Mouse (Mus musculus) midbrain, embryonic 14.5 days (tissue): ENCODE results near the gene Mark2. TPM values are rescaled to one million over a fixed set of nuclear protein-coding genes. Genes with fewer than 3 reads are reported as not detected.

Experiments
- ATAC-seq: fragments of 200-750 bp; cut with Nextera tagmentation; 2 replicates; pipeline ENCODE4 v1.8.0; 2017; ENCODE audit warnings: moderate number of reproducible peaks, moderate library complexity; ENCODE audit not compliant: low FRiP score, low TSS enrichment
- DNase-seq: peaks from one replicate; pipeline ENCODE4 v3.0.0-alpha.2; 2015
- H3K27ac ChIP-seq: fragments of 300-500 bp; sonication (generic); replicated peaks from 2 replicates; pipeline ENCODE4 v1.5.1; 2014; ENCODE audit warnings: mild to moderate bottlenecking, low read depth, low read length, moderate library complexity
- H3K27me3 ChIP-seq: fragments of 300-500 bp; sonication (generic); 2 replicates; pipeline ENCODE4 v1.6.1; 2014; ENCODE audit warnings: low read length, control low read depth, mixed read lengths; ENCODE audit not compliant: control insufficient read depth, insufficient read depth
- H3K36me3 ChIP-seq: fragments of 300-500 bp; sonication (generic); 2 replicates; pipeline ENCODE4 v1.6.1; 2014; ENCODE audit warnings: low read length, control low read depth; ENCODE audit not compliant: control insufficient read depth, insufficient read depth
- H3K4me1 ChIP-seq: fragments of 300-500 bp; sonication (generic); 2 replicates; pipeline ENCODE4 v1.6.1; 2014; ENCODE audit warnings: mild to moderate bottlenecking, antibody characterized with exemption, low read length, control low read depth; ENCODE audit not compliant: control insufficient read depth, insufficient read depth
- H3K4me2 ChIP-seq: fragments of 300-500 bp; sonication (generic); 2 replicates; pipeline ENCODE4 v1.6.1; 2014; ENCODE audit warnings: mild to moderate bottlenecking, low read length, moderate library complexity
- H3K4me3 ChIP-seq: fragments of 300-500 bp; sonication (generic); replicated peaks from 2 replicates; pipeline ENCODE4 v1.5.1; 2014; ENCODE audit warnings: low read depth, low read length
- H3K9ac ChIP-seq: fragments of 300-500 bp; sonication (generic); replicated peaks from 2 replicates; pipeline ENCODE4 v1.6.1; 2014; ENCODE audit warnings: mild to moderate bottlenecking, low read length, moderate library complexity
- H3K9me3 ChIP-seq: fragments of 300-500 bp; sonication (generic); 2 replicates; pipeline ENCODE4 v1.6.1; 2016; ENCODE audit warnings: low read length, control low read depth, mixed read lengths; ENCODE audit not compliant: control insufficient read depth
- WGBS: fragments of 180-500 bp; shearing (Covaris S2); extraction: QIAGEN DNeasy Blood & Tissue Kit; methylation state at CpG from one replicate; pipeline ENCODE4 v1.1.7; 2014; 5-methylcytosine and 5-hydroxymethylcytosine counted together
- polyA plus RNA-seq: library from polyadenylated mRNA; unstranded; fragments of >200 nt; fragmentation: Nextera tagmentation; extraction: Ambion mirVana; gene quantifications from 2 replicates; pipeline ENCODE4 v1.2.1, GENCODE M21; 2014

Gene Mark2
- polyA plus RNA-seq, 1 experiment from 2014 or later: 55.0 TPM

DNA sequence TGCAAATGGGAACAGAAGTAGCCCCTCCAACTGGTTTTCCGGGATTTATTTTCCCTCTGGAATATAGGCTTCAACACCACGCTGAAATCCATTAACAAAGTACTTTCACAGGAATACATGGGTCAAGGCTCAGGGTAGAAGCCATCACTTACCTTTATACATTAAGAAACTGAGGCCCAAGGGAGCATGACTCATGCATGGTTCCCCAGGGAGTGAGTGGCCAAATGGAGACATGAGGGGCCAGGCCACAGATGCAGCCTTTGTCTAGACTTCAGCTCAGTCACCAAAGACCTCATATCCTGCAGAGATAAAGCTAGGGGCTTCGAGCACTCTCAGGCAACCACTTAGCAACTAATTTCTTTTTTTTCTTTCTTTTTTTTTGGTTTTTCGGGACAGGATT is 104.9 kb downstream of the Mark2 start:
- Histone ChIP-seq H3K9ac (no peak overlapping the region), H3K27me3 (no peaks in the 10 kb centered on the region), H3K4me1 (peaks cover 8% of the 10 kb centered on the region; the same call in 1 of the 2 replicates), H3K4me3 (no peak overlapping the region), H3K27ac (no peak overlapping the region), H3K4me2 (no peak overlapping the region), H3K36me3 (peaks cover 27% of the 10 kb centered on the region), H3K9me3 (no peaks in the 10 kb centered on the region)
- DNase-seq (no peak), ATAC-seq (no peak)
- WGBS: 91% methylated on average over 4 of the region's 4 CpGs

- H3K27me3 ChIP-seq: no peaks in the 10 kb centered on the region
- ATAC-seq (no peak), DNase-seq (no peak)
- peaks cover 8% of the 10 kb centered on the region; the same call in 1 of the 2 replicates for H3K4me1 ChIP-seq
- 92% methylated on average over 2 of the region's 2 CpGs for WGBS
- no peak overlapping the region for H3K4me3 ChIP-seq
- H3K9me3 ChIP-seq: no peaks in the 10 kb centered on the region
- H3K36me3 ChIP-seq: peaks cover 34% of the 10 kb centered on the region
- H3K27ac ChIP-seq: no peak overlapping the region
- H3K9ac ChIP-seq: no peak overlapping the region
- no peak overlapping the region for H3K4me2 ChIP-seq
These were observed 105.6 kb downstream of the Mark2 start for GRCm38 (mm10) chr19:7236011-7236410.

DNA sequence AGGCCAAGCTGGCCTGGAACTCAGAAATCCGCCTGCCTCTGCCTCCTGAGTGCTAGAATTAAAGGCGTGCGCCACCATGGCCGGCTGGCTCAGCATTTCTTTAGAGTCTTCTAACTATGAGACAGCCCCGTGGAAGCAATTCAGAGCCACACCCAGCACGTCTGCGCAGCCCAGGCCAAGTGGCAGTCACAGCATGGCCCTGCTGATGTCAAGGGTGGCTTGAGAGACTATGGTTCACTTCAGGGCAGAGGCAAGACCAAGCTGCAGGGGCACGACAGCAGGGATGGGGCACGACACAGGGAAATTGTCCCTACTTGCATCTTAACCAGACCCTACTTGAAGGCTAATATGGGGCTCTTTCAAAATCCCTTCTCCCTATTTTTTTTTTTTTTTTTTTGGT is 106.2 kb downstream of the Mark2 start:
- Histone ChIP-seq H3K27me3 (no peaks in the 10 kb centered on the region), H3K36me3 (peaks cover 38% of the 10 kb centered on the region), H3K27ac (no peak overlapping the region), H3K4me2 (no peak overlapping the region), H3K9ac (no peak overlapping the region), H3K4me3 (no peak overlapping the region), H3K4me1 (peaks cover 8% of the 10 kb centered on the region; the same call in 1 of the 2 replicates), H3K9me3 (no peaks in the 10 kb centered on the region)
- DNase-seq: no peak
- no peak for ATAC-seq
- WGBS: 92% methylated on average over 9 of the region's 9 CpGs

- H3K4me3 ChIP-seq: no peak overlapping the region
- 53% methylated on average over 8 of the region's 8 CpGs for WGBS
- ATAC-seq (peak; percentile 86), DNase-seq (peak; percentile 88)
- H3K9me3 ChIP-seq: no peaks in the 10 kb centered on the region
- no peak overlapping the region for H3K9ac ChIP-seq
- no peak overlapping the region for H3K27ac ChIP-seq
- peaks cover under 1% of the 10 kb centered on the region; the same call in 1 of the 2 replicates for H3K4me1 ChIP-seq
- no peak overlapping the region for H3K4me2 ChIP-seq
- peaks cover 45% of the 10 kb centered on the region for H3K36me3 ChIP-seq
- no peaks in the 10 kb centered on the region for H3K27me3 ChIP-seq
These were observed 107.0 kb downstream of the Mark2 start for GRCm38 (mm10) chr19:7234537-7235221.

GRCm38 (mm10) chr19:7226511-7226914 is 115.1 kb downstream of the Mark2 start:
- no peak overlapping the region for H3K9ac ChIP-seq
- 83% methylated on average over 6 of the region's 6 CpGs for WGBS
- DNase-seq: no peak
- no peaks in the 10 kb centered on the region for H3K9me3 ChIP-seq
- no peaks in the 10 kb centered on the region for H3K4me1 ChIP-seq
- no peak overlapping the region for H3K4me3 ChIP-seq
- H3K4me2 ChIP-seq: no peak overlapping the region
- H3K36me3 ChIP-seq: peaks cover 60% of the 10 kb centered on the region
- H3K27ac ChIP-seq: no peak overlapping the region
- no peaks in the 10 kb centered on the region for H3K27me3 ChIP-seq
- no peak for ATAC-seq

Other genes starting within 250 kb of the Mark2 start
- 7.0 and 10.2 TPM in 2 replicates for gene Flrt1, start 236.1 kb downstream of the Mark2 start, polyA plus RNA-seq
- 244 and 263 TPM in 2 replicates for gene Otub1, start 135.5 kb downstream of the Mark2 start, polyA plus RNA-seq
- 921 and 1,195 TPM in 2 replicates for gene Cox8a, start 124.2 kb downstream of the Mark2 start, polyA plus RNA-seq
- 68.6 and 77.8 TPM in 2 replicates for gene Naa40, start 100.7 kb downstream of the Mark2 start, polyA plus RNA-seq
- 23.1 and 26.6 TPM in 2 replicates for gene Rcor2, start 74.5 kb downstream of the Mark2 start, polyA plus RNA-seq
- 26.9 and 48.1 TPM in 2 replicates for gene Spindoc, start 41.1 kb upstream of the Mark2 start, polyA plus RNA-seq
- gene 2700081O15Rik, start 75.8 kb upstream of the Mark2 start, polyA plus RNA-seq: 18.5 and 19.5 TPM in 2 replicates
- 586 and 610 TPM in 2 replicates for gene Rtn3, start 141.4 kb upstream of the Mark2 start, polyA plus RNA-seq
- gene Atl3, start 152.2 kb upstream of the Mark2 start, polyA plus RNA-seq: 5.9 and 6.8 TPM in 2 replicates
- gene Pla2g16, start 215.6 kb upstream of the Mark2 start, polyA plus RNA-seq: 1.2 and 2.5 TPM in 2 replicates